Mouse (Mus musculus) thymus, adult 18-20 months (tissue): ENCODE results near the gene Pdik1l.

Source experiments
- DNase-seq, 2 experiments: peaks; one replicate each; pipeline ENCODE4 v3.0.0; 2022; ENCODE audit warnings: mixed read lengths in 2 of 2

Pdik1l gene

GRCm38 (mm10) chr4:134237582-134238278 lies 50.0 kb downstream of the Pdik1l start:
- DNase-seq = no peak

DNA sequence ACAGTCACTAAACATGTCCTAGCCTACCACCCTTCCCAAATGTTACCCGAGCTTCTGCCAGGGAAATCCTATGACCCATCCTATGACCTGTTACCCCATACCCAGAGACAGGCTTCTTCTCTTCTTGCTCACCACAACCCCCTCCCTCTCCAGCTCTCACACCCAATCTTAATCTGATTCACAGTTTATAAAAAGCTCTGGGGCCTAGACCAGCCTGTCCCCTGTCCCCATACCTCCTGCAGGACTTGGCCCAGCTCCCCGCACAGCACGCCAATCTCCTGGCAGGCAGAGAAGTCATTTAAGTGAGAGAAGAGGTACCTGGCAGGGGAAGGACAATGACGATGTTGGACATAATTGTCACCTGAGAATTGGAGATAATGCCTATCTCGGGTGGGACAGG lies 52.8 kb downstream of the Pdik1l start:
- DNase-seq = no peak

- no peak for DNase-seq
These were observed 57.3 kb downstream of the Pdik1l start for GRCm38 (mm10) chr4:134230431-134230830.

DNA sequence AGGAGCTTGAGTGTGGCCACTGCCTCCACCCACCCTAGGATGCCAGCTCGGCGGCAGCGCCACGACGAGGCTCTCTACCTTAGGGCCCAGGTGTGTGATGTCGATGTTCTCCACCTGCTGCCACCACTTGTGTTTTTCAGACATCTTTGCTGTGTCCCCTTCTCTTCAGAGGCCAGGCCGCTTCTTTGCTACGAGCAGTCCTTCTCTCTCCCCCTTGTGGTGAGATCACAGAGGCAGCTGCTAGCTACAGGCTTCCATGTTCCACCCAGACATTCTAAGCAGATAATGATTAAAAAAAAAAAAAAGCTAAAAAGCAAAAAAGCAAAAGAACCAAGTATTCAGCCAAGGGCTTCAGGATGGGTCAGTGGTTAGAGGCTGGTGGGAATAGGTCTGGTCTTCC lies 60.5 kb downstream of the Pdik1l start, which contains the start of gene Catsper4:
Catsper4 (minus strand) TSS at position 190 of the 400 bp plus-strand sequence.
- no peak for DNase-seq
